Mouse (Mus musculus): ENCODE results near the gene Dync1i1. TPM values are rescaled to one million over a fixed set of nuclear protein-coding genes. Genes with fewer than 3 reads are reported as not detected.

Gene Dync1i1
- polyA plus RNA-seq, 1 experiment from 2014 or later = 5.2 TPM

- no peaks in the 10 kb centered on the region for H3K27me3 ChIP-seq (ENCODE audit: control insufficient read depth, insufficient read depth, low read length)
- no peak for ATAC-seq (ENCODE audit: low FRiP score, low TSS enrichment)
- WGBS = 53% methylated on average over 2 of the region's 2 CpGs
- H3K4me1 ChIP-seq (ENCODE audit: control insufficient read depth, insufficient read depth, low read length) = no peaks in the 10 kb centered on the region
- H3K9me3 ChIP-seq (ENCODE audit: control insufficient read depth, low read length) = no peaks in the 10 kb centered on the region
- H3K27ac ChIP-seq (ENCODE audit: low read depth, low read length) = no peak overlapping the region
- H3K4me3 ChIP-seq (ENCODE audit: low read length) = no peak overlapping the region
- H3K9ac ChIP-seq (ENCODE audit: low read depth, low read length) = no peak overlapping the region
- no peaks in the 10 kb centered on the region for H3K36me3 ChIP-seq (ENCODE audit: control insufficient read depth, insufficient read depth, low read length)
- no peak overlapping the region for H3K4me2 ChIP-seq (replicated peaks; ENCODE audit: low read depth, low read length)
Observed at GRCm38 (mm10) chr6:5915028-5915427, 189.6 kb downstream of the Dync1i1 start.

DNA sequence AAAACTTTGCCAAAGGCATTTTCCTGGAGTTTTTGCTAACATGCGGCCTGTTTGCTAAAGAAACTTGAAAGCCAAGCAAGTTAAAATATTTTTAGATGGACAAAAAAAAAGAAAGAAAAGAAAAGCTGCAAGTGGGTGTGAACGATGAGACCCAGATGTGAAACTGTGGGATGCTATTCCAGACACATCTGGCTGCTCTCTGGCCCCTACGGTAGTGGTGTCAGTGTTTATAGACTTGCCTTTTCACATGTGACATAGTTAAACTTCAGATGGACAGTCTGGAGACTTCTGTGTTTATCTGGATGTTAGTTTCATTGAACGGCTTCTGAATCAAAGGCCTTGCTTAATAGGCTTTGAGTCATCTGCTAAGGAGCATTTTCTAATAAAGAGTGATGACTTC, 195.2 kb downstream of the Dync1i1 start:
- no peak overlapping the region for H3K4me2 ChIP-seq (replicated peaks; ENCODE audit: low read depth, low read length)
- 74% methylated on average over 4 of the region's 4 CpGs for WGBS
- H3K9me3 ChIP-seq (ENCODE audit: control insufficient read depth, low read length) = no peaks in the 10 kb centered on the region
- H3K4me3 ChIP-seq (ENCODE audit: low read length) = no peak overlapping the region
- H3K27me3 ChIP-seq (ENCODE audit: control insufficient read depth, insufficient read depth, low read length) = no peaks in the 10 kb centered on the region
- H3K36me3 ChIP-seq (ENCODE audit: control insufficient read depth, insufficient read depth, low read length) = no peaks in the 10 kb centered on the region
- ATAC-seq (ENCODE audit: low FRiP score, low TSS enrichment) = no peak
- H3K27ac ChIP-seq (ENCODE audit: low read depth, low read length) = no peak overlapping the region
- no peak overlapping the region for H3K9ac ChIP-seq (ENCODE audit: low read depth, low read length)
- no peaks in the 10 kb centered on the region for H3K4me1 ChIP-seq (ENCODE audit: control insufficient read depth, insufficient read depth, low read length)

DNA sequence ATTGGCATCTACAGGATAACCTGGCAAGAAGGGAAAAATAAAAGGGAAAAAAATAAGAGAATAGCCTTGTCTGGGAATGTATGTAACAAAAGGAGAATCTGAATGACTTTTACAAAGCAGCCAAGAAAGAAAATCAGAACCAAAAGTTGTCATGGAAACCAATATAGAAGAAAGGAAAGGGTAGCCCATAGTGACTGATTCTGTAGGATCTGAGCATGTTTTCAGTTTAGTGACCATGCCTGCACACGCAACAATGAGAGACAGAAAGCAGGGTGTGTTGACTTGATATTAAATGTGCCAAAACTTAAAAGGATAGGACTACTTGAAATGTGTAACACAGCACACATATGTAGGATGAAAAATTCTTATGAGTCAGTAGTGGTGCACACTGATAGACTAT, 197.2 kb downstream of the Dync1i1 start:
- no peak overlapping the region for H3K27ac ChIP-seq (ENCODE audit: low read depth, low read length)
- H3K4me2 ChIP-seq (replicated peaks; ENCODE audit: low read depth, low read length) = no peak overlapping the region
- H3K9me3 ChIP-seq (ENCODE audit: control insufficient read depth, low read length) = no peaks in the 10 kb centered on the region
- 77% methylated on average over 1 of the region's 1 CpGs for WGBS
- no peaks in the 10 kb centered on the region for H3K4me1 ChIP-seq (ENCODE audit: control insufficient read depth, insufficient read depth, low read length)
- no peak overlapping the region for H3K4me3 ChIP-seq (ENCODE audit: low read length)
- H3K9ac ChIP-seq (ENCODE audit: low read depth, low read length) = no peak overlapping the region
- no peaks in the 10 kb centered on the region for H3K27me3 ChIP-seq (ENCODE audit: control insufficient read depth, insufficient read depth, low read length)
- ATAC-seq (ENCODE audit: low FRiP score, low TSS enrichment) = no peak
- H3K36me3 ChIP-seq (ENCODE audit: control insufficient read depth, insufficient read depth, low read length) = no peaks in the 10 kb centered on the region

- H3K27me3 ChIP-seq (ENCODE audit: control insufficient read depth, insufficient read depth, low read length) = no peaks in the 10 kb centered on the region
- H3K9ac ChIP-seq (ENCODE audit: low read depth, low read length) = no peak overlapping the region
- 91% methylated on average over 7 of the region's 7 CpGs for WGBS
- no peaks in the 10 kb centered on the region for H3K9me3 ChIP-seq (ENCODE audit: control insufficient read depth, low read length)
- ATAC-seq (ENCODE audit: low FRiP score, low TSS enrichment) = no peak
- H3K4me2 ChIP-seq (replicated peaks; ENCODE audit: low read depth, low read length) = no peak overlapping the region
- H3K4me1 ChIP-seq (ENCODE audit: control insufficient read depth, insufficient read depth, low read length) = no peaks in the 10 kb centered on the region
- no peaks in the 10 kb centered on the region for H3K36me3 ChIP-seq (ENCODE audit: control insufficient read depth, insufficient read depth, low read length)
- H3K27ac ChIP-seq (ENCODE audit: low read depth, low read length) = no peak overlapping the region
- no peak overlapping the region for H3K4me3 ChIP-seq (ENCODE audit: low read length)
Observed at GRCm38 (mm10) chr6:5923148-5923547, 197.7 kb downstream of the Dync1i1 start.

DNA sequence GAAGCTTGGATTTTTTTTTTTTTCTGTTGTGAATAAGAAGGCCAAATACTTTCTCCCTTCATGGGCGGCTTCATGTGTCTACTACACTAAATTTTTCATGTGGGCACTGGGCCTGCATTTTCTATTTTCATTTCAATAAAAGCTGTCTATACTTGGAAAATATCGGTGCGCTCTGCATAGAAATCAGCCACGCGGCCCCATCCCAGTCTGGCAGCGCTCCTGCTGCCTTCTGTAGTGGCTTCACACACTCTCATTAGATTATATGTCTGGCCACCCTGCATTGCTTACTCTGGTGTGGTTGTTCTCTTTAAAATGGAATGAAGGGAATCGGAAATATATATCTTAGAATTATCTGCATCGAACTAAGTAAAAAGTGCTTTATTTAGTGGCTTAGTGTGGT, 204.7 kb downstream of the Dync1i1 start:
- no peak for ATAC-seq (ENCODE audit: low FRiP score, low TSS enrichment)
- no peaks in the 10 kb centered on the region for H3K9me3 ChIP-seq (ENCODE audit: control insufficient read depth, low read length)
- 84% methylated on average over 8 of the region's 8 CpGs for WGBS

DNA sequence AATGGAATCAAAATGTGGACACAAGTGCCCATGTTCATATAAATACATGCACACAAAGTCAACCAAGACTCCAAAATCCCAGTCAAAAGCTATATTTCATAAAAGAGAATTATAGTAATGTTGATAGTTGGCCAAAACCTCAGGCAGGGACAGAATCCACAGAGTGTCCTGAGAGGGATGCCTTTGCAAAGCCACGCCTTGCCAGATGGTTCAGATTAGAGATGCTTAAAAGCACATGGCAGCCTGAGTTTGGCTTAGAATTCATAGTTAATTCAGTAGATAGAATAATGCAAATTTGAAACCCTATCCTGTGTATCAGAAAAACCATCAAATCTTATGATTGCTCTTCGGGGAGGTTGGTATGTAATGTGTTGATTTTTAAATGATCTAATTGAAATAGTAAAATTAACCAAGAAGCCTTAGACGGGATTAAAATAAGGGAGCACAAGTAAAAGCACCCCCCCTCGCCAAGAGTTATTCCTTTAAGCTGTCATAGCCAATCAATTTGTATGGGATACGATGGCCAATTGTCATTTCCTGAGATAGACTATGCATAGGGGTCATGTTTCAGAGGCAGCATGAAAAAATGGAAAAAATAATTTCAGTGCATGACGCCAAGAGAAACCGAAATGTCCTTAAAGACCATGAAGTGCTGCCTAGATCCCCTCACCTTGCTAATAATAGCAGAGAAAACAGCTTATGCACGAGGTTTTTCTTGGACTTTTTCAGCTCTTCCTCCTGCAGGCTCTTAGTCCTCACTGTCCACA, 210.3 kb downstream of the Dync1i1 start:
- no peak overlapping the region for H3K27ac ChIP-seq (ENCODE audit: low read depth, low read length)
- ATAC-seq (ENCODE audit: low FRiP score, low TSS enrichment) = no peak
- no peaks in the 10 kb centered on the region for H3K4me1 ChIP-seq (ENCODE audit: control insufficient read depth, insufficient read depth, low read length)
- H3K9ac ChIP-seq (ENCODE audit: low read depth, low read length) = no peak overlapping the region
- H3K4me2 ChIP-seq (replicated peaks; ENCODE audit: low read depth, low read length) = no peak overlapping the region
- H3K36me3 ChIP-seq (ENCODE audit: control insufficient read depth, insufficient read depth, low read length) = no peaks in the 10 kb centered on the region
- WGBS = 84% methylated on average over 8 of the region's 8 CpGs
- no peaks in the 10 kb centered on the region for H3K27me3 ChIP-seq (ENCODE audit: control insufficient read depth, insufficient read depth, low read length)
- H3K9me3 ChIP-seq (ENCODE audit: control insufficient read depth, low read length) = no peaks in the 10 kb centered on the region
- no peak overlapping the region for H3K4me3 ChIP-seq (ENCODE audit: low read length)

More for the DNA sequence above, 204.7 kb downstream of the Dync1i1 start:
- no peak overlapping the region for H3K4me3 ChIP-seq (ENCODE audit: low read length)
- H3K27ac ChIP-seq (ENCODE audit: low read depth, low read length) = no peak overlapping the region
- no peak overlapping the region for H3K4me2 ChIP-seq (replicated peaks; ENCODE audit: low read depth, low read length)
- H3K36me3 ChIP-seq (ENCODE audit: control insufficient read depth, insufficient read depth, low read length) = no peaks in the 10 kb centered on the region
- H3K4me1 ChIP-seq (ENCODE audit: control insufficient read depth, insufficient read depth, low read length) = no peaks in the 10 kb centered on the region
- no peaks in the 10 kb centered on the region for H3K27me3 ChIP-seq (ENCODE audit: control insufficient read depth, insufficient read depth, low read length)
- H3K9ac ChIP-seq (ENCODE audit: low read depth, low read length) = no peak overlapping the region

GRCm38 (mm10) chr6:5949812-5950392, 224.5 kb downstream of the Dync1i1 start:
- Histone ChIP-seq H3K9ac (ENCODE audit: low read depth, low read length) (no peak overlapping the region), H3K27ac (ENCODE audit: low read depth, low read length) (no peak overlapping the region), H3K9me3 (ENCODE audit: control insufficient read depth, low read length) (no peaks in the 10 kb centered on the region), H3K4me2 (replicated peaks; ENCODE audit: low read depth, low read length) (no peak overlapping the region), H3K27me3 (ENCODE audit: control insufficient read depth, insufficient read depth, low read length) (no peaks in the 10 kb centered on the region), H3K4me3 (ENCODE audit: low read length) (no peak overlapping the region), H3K36me3 (ENCODE audit: control insufficient read depth, insufficient read depth, low read length) (no peaks in the 10 kb centered on the region), H3K4me1 (ENCODE audit: control insufficient read depth, insufficient read depth, low read length) (no peaks in the 10 kb centered on the region)
- ATAC-seq (ENCODE audit: low FRiP score, low TSS enrichment) = no peak
- WGBS = 67% methylated on average over 9 of the region's 9 CpGs

DNA sequence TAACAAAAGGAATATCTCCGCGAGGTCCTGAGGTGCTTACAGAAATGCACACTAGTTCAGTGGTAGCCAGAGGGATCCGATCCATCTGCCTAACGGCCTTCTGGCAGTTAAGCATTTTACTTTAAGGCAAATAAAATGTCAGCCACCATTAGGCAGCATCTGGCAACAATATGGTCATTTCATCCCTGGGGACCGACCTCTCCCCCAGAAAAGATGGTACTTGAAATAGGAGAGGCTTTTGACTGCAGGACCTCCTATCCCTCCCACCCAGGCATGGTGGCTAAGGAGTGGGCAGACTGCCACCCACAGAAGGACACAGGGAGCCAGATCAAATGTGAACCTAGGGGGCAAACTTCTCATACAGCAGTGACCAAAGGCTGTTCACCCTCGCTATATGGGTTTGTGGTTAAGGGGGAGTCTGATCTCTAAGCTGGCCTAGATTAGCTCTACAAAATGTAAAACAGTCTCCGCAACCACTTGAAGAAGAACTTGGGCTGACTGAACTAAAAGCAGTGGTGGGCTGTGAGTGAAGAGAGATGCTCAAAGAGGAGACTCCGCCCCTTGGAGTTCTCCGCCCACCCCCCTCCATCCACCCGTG, 231.0 kb downstream of the Dync1i1 start:
- no peaks in the 10 kb centered on the region for H3K9me3 ChIP-seq (ENCODE audit: control insufficient read depth, low read length)
- H3K4me3 ChIP-seq (ENCODE audit: low read length) = no peak overlapping the region
- no peak for ATAC-seq (ENCODE audit: low FRiP score, low TSS enrichment)
- no peaks in the 10 kb centered on the region for H3K4me1 ChIP-seq (ENCODE audit: control insufficient read depth, insufficient read depth, low read length)
- WGBS = 71% methylated on average over 10 of the region's 10 CpGs
- H3K27ac ChIP-seq (ENCODE audit: low read depth, low read length) = no peak overlapping the region
- no peak overlapping the region for H3K4me2 ChIP-seq (replicated peaks; ENCODE audit: low read depth, low read length)
- no peaks in the 10 kb centered on the region for H3K36me3 ChIP-seq (ENCODE audit: control insufficient read depth, insufficient read depth, low read length)
- H3K27me3 ChIP-seq (ENCODE audit: control insufficient read depth, insufficient read depth, low read length) = no peaks in the 10 kb centered on the region
- no peak overlapping the region for H3K9ac ChIP-seq (ENCODE audit: low read depth, low read length)

- H3K9me3 ChIP-seq (ENCODE audit: control insufficient read depth, low read length) = no peaks in the 10 kb centered on the region
- no peak overlapping the region for H3K4me3 ChIP-seq (ENCODE audit: low read length)
- WGBS = 84% methylated on average over 4 of the region's 4 CpGs
- H3K36me3 ChIP-seq (ENCODE audit: control insufficient read depth, insufficient read depth, low read length) = no peaks in the 10 kb centered on the region
- H3K4me1 ChIP-seq (ENCODE audit: control insufficient read depth, insufficient read depth, low read length) = no peaks in the 10 kb centered on the region
- no peak for ATAC-seq (ENCODE audit: low FRiP score, low TSS enrichment)
- H3K27ac ChIP-seq (ENCODE audit: low read depth, low read length) = no peak overlapping the region
- no peaks in the 10 kb centered on the region for H3K27me3 ChIP-seq (ENCODE audit: control insufficient read depth, insufficient read depth, low read length)
- no peak overlapping the region for H3K9ac ChIP-seq (ENCODE audit: low read depth, low read length)
- no peak overlapping the region for H3K4me2 ChIP-seq (replicated peaks; ENCODE audit: low read depth, low read length)
Observed at GRCm38 (mm10) chr6:5960728-5961127, 235.3 kb downstream of the Dync1i1 start.

All from kidney, embryonic 14.5 days (tissue).